Mouse (Mus musculus): Measurements from ENCODE around the gene Clstn1.

DNA sequence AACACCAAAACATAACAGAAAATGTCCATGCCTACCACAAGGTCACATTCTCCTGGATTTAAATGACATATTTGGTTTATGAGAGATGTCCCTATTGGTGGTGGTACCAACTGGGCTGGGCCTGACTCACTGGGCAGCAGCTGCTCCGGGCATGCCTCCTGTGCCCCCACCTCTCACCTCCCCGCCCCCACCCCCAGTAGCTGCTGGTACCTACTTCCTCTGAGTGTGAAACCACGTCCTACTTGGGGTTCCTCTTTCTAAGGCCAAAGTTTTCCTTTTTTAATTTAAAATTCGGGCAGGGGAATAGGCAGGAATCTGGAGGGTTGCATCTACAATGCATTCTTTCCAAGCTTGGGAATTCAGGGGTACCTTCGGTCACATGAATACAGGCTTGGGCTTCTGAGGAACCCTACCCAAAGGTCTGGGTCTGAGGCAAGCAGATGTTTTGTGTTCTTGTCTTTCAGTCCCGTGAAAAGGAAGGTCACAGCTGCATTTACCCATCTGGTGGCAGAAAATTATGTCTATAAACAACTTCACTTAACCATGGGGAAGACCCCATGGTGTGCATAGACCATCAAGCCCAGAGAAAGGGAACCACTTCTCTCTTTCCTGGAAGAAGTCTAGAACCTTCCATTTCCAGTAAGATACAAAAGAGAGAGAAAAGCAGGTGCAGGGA lies 78.9 kb downstream of the Clstn1 start:
- TF ChIP-seq CTCF (IDR thresholded peaks at IDR 0.05) (no peak), POLR2A (IDR thresholded peaks at IDR 0.05; ENCODE audit: insufficient read depth, low read depth, low read length) (no peak)

Measured in heart, adult 2 months (tissue).